Mouse (Mus musculus) v-Abl transformed pro-B cells (cell line): Measurements from ENCODE around the gene Rft1.

Experiments
- in situ Hi-C, 2 experiments: fragments of 400-800 bp; cut with MboI; formaldehyde crosslinking; loops; one replicate each; pipeline ENCODE4 v1.15.1; 2025; ENCODE audit not compliant: unreplicated experiment in 2 of 2

The Rft1 gene

DNA sequence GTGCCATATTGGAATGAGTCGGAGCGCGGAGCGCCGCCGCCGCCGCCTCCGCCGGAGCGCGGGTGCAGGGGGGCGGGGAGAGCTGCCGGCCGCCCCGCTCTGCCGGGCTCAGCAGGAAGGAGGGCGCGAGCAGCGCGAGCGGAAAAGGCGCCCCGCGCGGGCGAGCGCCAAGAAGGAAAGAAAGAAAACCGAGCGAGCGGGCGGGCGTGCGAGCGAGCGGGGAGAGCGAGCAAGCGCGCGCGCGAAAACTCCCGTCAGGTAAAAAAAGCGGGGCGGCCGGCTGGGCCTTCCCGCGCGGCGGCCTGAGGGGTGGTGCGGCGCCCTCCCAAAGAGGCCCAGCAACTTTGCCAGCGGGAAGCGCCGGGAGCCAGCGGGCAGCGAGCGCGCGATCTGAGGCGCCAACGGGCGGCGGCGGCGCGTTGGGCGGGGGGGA is 61.5 kb downstream of the Rft1 start:
- in situ Hi-C loops: loop anchor here in 1 of 2 experiments (5.0 to 10.0 kb wide), 2 partner anchors 102 to 139 kb away; no protein-coding TSS in a partner anchor

- in situ Hi-C loops: loop anchor here in 1 of 2 experiments (5.0 to 10.0 kb wide), 2 partner anchors 101 to 138 kb away; no protein-coding TSS in a partner anchor
Observed at GRCm38 (mm10) chr14:30716051-30716952, 62.1 kb downstream of the Rft1 start.

GRCm38 (mm10) chr14:30716953-30717285 is 62.8 kb downstream of the Rft1 start:
- in situ Hi-C loops: loop anchor here in 1 of 2 experiments (5.0 to 10.0 kb wide), 2 partner anchors 100 to 138 kb away; no protein-coding TSS in a partner anchor

- in situ Hi-C loops: loop anchor here in 1 of 2 experiments (5.0 to 10.0 kb wide), 2 partner anchors 99 to 136 kb away; no protein-coding TSS in a partner anchor
Observed at GRCm38 (mm10) chr14:30718696-30719095, 64.5 kb downstream of the Rft1 start.

DNA sequence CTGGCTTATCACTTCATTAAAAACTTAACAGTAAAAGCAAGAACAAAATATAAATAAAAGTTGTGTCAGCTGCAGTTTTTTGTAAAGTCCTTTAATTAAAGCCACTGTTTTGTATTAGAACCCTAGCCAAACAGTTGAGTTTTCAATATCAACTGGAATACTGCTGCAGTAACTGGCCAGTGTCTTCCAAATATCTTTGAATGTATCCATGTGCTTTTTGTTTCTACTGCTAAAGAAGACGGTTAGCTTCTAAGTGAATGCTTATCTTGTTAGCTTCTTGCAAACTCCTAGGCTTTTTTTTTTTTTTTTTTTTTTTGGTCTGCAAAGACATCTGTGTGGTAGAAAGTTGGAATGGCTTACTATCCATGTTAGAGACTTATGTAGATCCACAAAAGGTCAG is 65.4 kb downstream of the Rft1 start:
- in situ Hi-C loops: loop anchor here in 1 of 2 experiments (5.0 to 10.0 kb wide), 2 partner anchors 98 to 135 kb away; no protein-coding TSS in a partner anchor

- in situ Hi-C loops: loop anchor here (5.0 kb wide), 2 partner anchors 35 to 40 kb away; no protein-coding TSS in a partner anchor
Observed at GRCm38 (mm10) chr14:30721850-30722249, 67.7 kb downstream of the Rft1 start.

GRCm38 (mm10) chr14:30722406-30722805 is 68.2 kb downstream of the Rft1 start:
- in situ Hi-C loops: loop anchor here (5.0 kb wide), 2 partner anchors 35 to 40 kb away; no protein-coding TSS in a partner anchor

DNA sequence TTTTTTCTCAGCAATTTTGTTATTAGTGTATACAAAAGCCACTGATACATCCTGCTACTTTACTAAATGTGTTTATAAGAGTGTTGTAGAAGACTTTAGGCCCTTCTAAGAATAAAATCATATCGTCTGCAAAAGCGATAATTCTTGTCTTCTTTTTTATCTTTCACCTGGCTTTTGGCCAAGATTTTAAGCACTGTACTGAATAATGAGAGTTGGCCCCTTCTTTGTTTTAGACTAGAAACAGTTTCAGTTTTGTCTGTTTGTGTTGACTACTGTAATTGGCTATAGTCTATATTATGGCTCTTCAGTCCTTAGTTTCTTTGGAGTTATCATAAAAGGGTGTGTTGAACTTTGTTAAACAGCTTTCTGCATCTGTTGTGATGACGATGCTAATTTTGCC is 77.7 kb downstream of the Rft1 start:
- in situ Hi-C loops: no loop called here

DNA sequence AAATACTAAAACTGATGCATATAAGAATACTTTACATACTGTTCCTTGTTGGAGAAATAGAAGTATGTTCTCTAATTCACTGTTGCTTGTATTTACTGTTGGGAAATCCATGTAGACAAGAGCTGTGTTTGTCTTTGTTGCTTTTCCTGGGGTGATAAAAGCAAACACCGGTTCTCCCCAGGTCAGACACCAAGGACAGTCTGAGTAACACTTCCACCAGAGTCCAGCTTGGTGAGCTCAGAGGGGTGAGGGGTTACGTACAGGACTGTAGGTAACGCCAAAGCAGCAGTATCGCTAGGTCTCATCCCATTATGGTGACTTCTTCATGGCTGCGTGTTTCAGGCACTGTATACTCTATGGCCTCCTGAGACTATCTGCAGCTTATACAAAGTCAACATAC is 80.5 kb downstream of the Rft1 start:
- in situ Hi-C loops: no loop called here

DNA sequence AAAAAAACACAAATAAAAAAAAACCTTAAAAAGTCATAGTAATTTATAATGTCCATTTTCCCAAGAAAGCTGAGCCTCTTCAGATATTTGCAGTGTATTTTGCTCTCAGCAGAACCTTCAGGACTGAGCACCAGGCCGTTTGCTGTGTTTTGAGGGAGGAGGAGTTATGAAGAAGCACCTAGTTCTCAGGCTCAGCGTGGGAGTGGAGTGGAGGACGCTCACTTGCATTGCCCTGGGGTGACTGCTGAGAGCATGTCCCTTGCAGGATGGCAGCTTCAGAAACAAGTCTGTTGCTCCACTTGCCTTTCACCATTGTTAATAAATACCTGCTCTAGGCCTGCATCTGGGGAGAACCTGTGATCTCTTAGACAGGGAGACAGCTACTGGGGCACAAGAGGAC is 81.7 kb downstream of the Rft1 start:
- in situ Hi-C loops: no loop called here

DNA sequence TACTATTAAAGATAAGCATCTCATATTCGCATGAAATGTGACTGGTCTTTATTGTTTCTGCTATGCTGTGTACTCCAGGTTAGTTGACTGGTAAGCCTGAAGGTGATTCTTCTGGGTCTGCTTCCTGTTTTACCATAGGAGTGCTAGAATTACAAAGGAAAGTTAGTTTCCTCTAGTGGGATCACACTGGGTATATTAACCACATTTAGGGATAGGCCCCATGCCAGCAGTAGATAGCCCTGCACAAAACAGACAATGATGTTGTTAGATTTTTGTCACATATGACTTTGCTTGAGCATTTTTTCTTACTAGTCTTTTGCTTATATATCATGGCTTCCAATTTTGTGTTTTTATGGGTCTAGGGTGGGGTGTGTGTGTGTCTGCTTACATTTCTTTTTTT is 82.3 kb downstream of the Rft1 start:
- in situ Hi-C loops: no loop called here
